Mouse (Mus musculus) G1E (cell line): Measurements from ENCODE around the gene Acot12.

Experiments
- CTCF ChIP-seq: IDR thresholded peaks from 2 replicates; pipeline ENCODE4 v1.5.1; 2012; ENCODE audit warnings: low read depth, low read length, inconsistent platforms, mixed read lengths
- GATA1 ChIP-seq: IDR thresholded peaks from 2 replicates; pipeline ENCODE4 v1.6.1; 2012; ENCODE audit warnings: borderline replicate concordance, low read length, inconsistent platforms, mixed read lengths
- GATA2 ChIP-seq: IDR thresholded peaks from 2 replicates; pipeline ENCODE4 v1.6.1; 2012; ENCODE audit warnings: low read depth, low read length, inconsistent platforms, borderline replicate concordance
- TAL1 ChIP-seq: conservative IDR thresholded peaks from 2 replicates; pipeline ENCODE4 v1.6.1; 2012; ENCODE audit warnings: low read depth, low read length, inconsistent platforms, mixed read lengths

GRCm38 (mm10) chr13:91724211-91724610 is 17.1 kb upstream of the Acot12 start:
- TF ChIP-seq CTCF = no peak
- TF ChIP-seq GATA2 = no peak
- no peak for TF ChIP-seq TAL1
- TF ChIP-seq GATA1 = no peak
